Mouse (Mus musculus): Measurements from ENCODE around the gene Slc30a7.

- TF ChIP-seq CTCF (IDR thresholded peaks at IDR 0.05; ENCODE audit: borderline replicate concordance, insufficient read depth, low read depth, low read length): no peak
- no peak for TF ChIP-seq POLR2A (IDR thresholded peaks at IDR 0.05; ENCODE audit: borderline replicate concordance, insufficient read depth, low read length)
Observed at GRCm38 (mm10) chr3:115951221-115951620, 56.0 kb downstream of the Slc30a7 start.
